Mouse (Mus musculus) erythroblast, embryonic 14.5 days (primary cell): Measurements from ENCODE around the gene Zfp512b. TPM values are rescaled to one million over a fixed set of nuclear protein-coding genes. Genes with fewer than 3 reads are reported as not detected.

Source experiments
- H3K27me3 ChIP-seq: 2 replicates; pipeline ENCODE4 v1.6.1; 2012; ENCODE audit warnings: inconsistent platforms; ENCODE audit not compliant: control insufficient read depth
- H3K36me3 ChIP-seq: 2 replicates; pipeline ENCODE4 v1.6.1; 2012; ENCODE audit warnings: mild to moderate bottlenecking, inconsistent platforms; ENCODE audit not compliant: control insufficient read depth
- H3K4me1 ChIP-seq: 2 replicates; pipeline ENCODE4 v1.6.1; 2012; ENCODE audit warnings: inconsistent platforms; ENCODE audit not compliant: control insufficient read depth
- H3K4me3 ChIP-seq: replicated peaks from 2 replicates; pipeline ENCODE3; 2012; ENCODE audit warnings: moderate library complexity, mild to moderate bottlenecking, inconsistent platforms
- H3K9me3 ChIP-seq: 2 replicates; pipeline ENCODE4 v1.6.1; 2012; ENCODE audit warnings: low read length, inconsistent platforms, mixed read lengths; ENCODE audit not compliant: control insufficient read depth
- GATA1 ChIP-seq: IDR thresholded peaks from 2 replicates; pipeline ENCODE4 v1.6.1; 2012; ENCODE audit warnings: low read length, inconsistent platforms, mixed read lengths
- TAL1 ChIP-seq: IDR thresholded peaks from 3 replicates; pipeline ENCODE4 v1.6.1; 2012; ENCODE audit warnings: low read length, inconsistent platforms, mixed read lengths
- polyA plus RNA-seq: library from polyadenylated mRNA; stranded (reverse); fragments of >175 nt; gene quantifications from 2 replicates; pipeline ENCODE4 v1.2.3, GENCODE M21; 2012

Zfp512b gene
- 0.22 and 0.24 TPM in 2 replicates for polyA plus RNA-seq

DNA sequence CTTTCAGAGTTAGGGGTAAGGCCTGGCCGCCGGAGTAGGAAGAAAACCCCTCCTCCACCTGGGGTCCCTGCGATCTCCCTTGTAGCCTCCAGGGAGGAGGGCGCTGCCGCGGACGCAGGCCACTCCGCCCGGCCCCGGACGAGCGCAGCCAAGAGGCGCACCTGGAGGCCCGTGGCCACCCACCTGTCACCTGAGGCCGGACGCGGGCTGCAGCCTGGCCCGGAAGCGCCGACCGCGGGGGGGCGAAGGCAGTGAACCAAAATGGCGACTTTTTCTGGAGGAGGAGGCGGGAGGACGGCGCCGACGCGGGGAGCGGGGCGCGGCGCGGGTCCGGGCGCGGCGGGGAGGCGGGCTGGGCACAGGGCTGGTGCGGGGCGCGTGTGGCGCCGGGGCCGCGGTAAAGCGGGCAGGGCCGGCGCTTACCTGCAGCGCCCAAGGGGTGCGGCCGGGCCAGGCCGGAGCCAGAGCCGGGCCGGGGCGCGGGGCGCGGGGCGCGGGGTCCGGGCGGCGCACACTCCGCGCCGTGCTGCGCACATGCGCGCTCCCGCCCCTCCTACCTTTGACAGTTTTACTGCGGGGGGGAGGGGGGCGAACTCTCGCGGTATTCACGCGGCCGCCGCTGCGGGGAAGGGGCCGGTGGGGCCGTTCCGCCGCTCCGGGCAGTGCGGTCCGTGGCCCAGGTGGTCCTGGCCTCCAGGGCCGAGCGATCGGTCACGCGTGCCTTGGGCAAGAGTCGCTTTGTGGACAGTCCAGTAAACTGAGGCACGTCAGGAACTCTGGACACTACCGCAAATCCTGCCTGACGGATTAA lies at the start of gene Zfp512b:
Gene Zfp512b, minus strand, starts transcription at position 573 of the 811 bp plus-strand sequence.
- Histone ChIP-seq H3K9me3 (no peaks in the 10 kb centered on the region), H3K27me3 (peaks cover 12% of the 10 kb centered on the region), H3K4me3 (peak within 1 kb of the TSS; percentile 81), H3K4me1 (peaks cover 49% of the 10 kb centered on the region), H3K36me3 (peaks cover 33% of the 10 kb centered on the region)
- TF ChIP-seq GATA1: no peak
- TF ChIP-seq TAL1: no peak

DNA sequence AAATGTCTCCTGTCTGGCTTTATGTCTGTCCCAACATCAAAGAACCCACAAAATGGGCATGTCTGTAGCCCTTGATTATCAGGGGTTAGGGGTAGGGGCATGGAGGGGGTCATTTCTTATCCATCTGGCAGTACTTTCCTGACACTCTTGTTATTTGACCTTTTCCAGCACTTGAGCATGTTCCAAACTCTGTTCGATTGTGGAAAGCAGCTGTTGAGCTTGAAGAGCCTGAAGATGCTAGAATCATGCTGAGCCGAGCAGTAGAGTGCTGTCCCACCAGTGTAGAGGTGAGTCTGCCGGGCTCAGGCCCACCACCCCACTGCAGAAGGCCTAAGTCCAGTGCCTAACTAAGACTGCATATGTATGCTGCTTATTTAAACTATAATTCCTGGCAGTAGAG lies 43.3 kb upstream of the Zfp512b start:
- Histone ChIP-seq H3K9me3 (no peaks in the 10 kb centered on the region), H3K4me1 (peaks cover 3% of the 10 kb centered on the region), H3K4me3 (no peak overlapping the region), H3K27me3 (no peaks in the 10 kb centered on the region), H3K36me3 (peaks cover 87% of the 10 kb centered on the region)
- TF ChIP-seq GATA1: no peak
- no peak for TF ChIP-seq TAL1

DNA sequence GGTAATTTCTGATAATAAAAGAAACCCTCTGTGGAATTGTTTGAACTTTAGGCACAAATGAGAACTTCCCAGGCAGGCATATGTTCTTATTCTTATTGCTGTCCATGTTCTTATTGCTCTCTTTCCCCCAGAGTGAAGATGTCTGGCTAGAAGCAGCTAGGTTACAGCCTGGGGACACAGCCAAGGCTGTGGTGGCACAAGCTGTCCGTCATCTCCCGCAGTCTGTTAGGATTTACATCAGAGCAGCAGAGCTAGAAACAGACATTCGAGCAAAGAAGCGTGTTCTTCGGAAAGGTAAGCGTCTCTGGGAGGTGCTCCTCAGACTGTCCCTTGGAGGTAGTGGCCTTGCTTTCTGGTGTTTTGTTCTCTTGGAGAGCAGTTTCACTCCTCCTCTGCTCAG lies 40.0 kb upstream of the Zfp512b start:
- H3K4me1 ChIP-seq: no peaks in the 10 kb centered on the region
- H3K4me3 ChIP-seq: no peak overlapping the region
- peaks cover 78% of the 10 kb centered on the region for H3K36me3 ChIP-seq
- TF ChIP-seq TAL1: no peak
- no peaks in the 10 kb centered on the region for H3K9me3 ChIP-seq
- no peaks in the 10 kb centered on the region for H3K27me3 ChIP-seq

DNA sequence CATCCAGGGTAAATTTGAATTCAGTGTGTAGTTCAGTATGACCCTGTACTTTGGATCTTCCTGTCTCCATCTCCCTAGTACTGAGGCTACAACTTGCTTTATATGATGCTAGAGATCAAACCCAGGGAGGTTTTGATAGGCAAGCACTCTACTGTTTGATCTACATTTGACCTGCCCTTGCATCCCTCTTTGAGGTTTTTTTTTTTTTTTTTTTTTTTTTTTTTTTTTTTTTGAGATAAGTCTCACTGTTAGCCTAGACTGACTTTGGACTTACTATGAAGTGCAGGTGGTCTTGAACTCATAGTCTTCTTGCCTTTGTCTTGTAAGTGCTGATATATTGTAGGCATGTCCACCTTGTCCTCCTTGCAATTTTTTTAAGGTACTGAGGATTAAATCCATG lies 35.9 kb upstream of the Zfp512b start:
- Histone ChIP-seq H3K4me3 (no peak overlapping the region), H3K9me3 (no peaks in the 10 kb centered on the region), H3K36me3 (peaks cover 65% of the 10 kb centered on the region), H3K4me1 (peaks cover 3% of the 10 kb centered on the region; the same call in 1 of the 2 replicates), H3K27me3 (no peaks in the 10 kb centered on the region)
- no peak for TF ChIP-seq GATA1

DNA sequence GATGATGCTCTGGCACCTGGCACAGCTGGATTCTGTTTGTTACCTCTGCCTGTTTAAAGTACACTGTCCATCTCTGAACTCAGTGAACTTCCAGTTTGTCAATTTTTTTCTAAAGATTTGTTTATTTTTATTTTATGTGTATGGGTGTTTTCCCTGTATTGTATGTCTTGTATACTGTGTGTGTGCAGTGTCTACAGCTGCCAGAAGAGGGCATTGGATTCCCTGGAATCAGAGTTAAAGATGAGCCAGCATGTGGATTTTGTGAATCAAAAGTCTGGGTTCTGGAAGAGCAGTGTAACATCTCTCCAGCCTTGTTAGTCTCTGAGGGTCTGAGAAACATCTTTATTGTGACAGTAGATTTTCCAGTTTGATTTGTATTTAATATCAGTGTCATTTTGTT lies 30.8 kb upstream of the Zfp512b start:
- TF ChIP-seq GATA1 (no peak), TAL1 (no peak)
- H3K36me3 ChIP-seq: peaks cover 66% of the 10 kb centered on the region
- no peaks in the 10 kb centered on the region for H3K9me3 ChIP-seq
- no peaks in the 10 kb centered on the region for H3K27me3 ChIP-seq
- H3K4me1 ChIP-seq: peaks cover 3% of the 10 kb centered on the region; the same call in 1 of the 2 replicates
- no peak overlapping the region for H3K4me3 ChIP-seq

DNA sequence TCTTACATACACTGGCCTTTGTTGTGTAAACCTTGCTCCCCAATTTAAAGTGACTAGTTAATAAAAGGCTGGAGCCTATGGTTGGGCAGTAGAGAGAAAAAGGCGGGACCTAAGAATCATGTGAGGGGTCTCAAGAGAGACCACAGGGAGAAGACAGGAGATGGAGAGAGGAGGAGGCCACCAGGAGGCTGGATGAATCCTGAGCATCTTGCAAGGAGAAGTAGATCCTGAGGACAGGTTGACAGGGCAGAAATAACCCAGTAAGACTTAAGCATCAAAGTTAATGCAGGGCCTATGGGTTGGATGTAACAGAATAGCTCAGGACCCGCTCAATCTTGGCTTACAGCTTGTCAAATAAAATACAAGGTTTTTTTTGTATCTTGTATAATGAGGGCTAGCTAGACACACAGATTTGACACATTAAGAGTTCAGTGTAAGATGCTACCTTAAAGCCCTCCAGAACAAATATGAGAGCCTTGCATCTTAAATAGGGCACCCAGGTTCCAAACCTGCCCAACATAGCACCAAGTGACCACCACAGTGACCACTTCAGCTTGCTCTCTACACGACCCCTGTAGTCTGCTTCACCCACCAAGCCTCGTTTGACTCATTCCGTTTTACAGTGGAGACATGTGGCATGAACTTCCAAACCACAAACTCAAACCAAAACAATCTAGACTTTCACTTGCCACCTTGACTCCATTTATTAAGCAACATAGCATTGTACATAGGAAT lies 26.3 kb upstream of the Zfp512b start:
- Histone ChIP-seq H3K4me3 (no peak overlapping the region), H3K9me3 (no peaks in the 10 kb centered on the region), H3K36me3 (peaks cover 71% of the 10 kb centered on the region), H3K27me3 (no peaks in the 10 kb centered on the region), H3K4me1 (no peaks in the 10 kb centered on the region)
- TF ChIP-seq TAL1 (no peak), GATA1 (no peak)

DNA sequence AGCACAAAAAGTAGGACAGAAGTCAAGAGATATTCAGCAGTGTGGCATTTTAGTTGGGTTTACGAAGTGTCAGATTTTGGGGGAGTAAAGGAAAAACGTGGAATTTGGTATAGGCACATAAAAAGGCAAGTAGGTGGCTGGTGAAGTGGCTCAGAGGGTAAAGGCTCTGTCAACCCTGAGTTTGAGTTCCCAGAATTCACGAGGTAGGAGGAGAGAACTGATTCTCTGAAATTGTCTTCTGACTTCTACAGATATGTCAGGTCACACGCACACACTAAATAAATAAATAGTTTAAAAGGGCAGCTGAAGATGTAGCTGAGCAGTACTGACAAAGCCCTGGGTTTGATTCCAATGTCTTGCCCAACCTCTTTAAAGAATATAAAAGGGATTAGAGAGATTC lies 9.8 kb upstream of the Zfp512b start:
- peaks cover 53% of the 10 kb centered on the region for H3K4me1 ChIP-seq

DNA sequence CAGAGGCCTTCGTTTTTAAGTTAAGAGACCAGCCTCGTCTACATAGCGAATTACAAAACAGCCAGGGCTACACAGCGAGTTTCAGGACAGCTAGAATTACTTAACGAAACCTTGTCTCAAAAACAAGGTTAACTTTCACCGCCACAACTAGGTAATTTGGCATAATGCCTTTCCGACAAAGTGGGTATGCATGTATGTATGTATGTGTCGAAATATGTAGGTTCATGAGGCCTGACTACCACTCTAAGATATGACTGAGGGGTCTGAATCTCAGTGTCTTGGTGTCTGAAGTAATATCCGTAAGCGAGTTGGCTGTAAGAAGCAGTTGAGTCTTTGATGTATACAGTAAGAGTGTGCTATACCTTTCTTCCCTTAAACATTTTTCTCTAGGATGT lies 9.1 kb upstream of the Zfp512b start:
- peaks cover 4% of the 10 kb centered on the region for H3K36me3 ChIP-seq
- peaks cover 33% of the 10 kb centered on the region for H3K27me3 ChIP-seq
- H3K9me3 ChIP-seq: no peaks in the 10 kb centered on the region; the same call in 1 of the 2 replicates
- peak overlapping the region; percentile 84 for H3K4me3 ChIP-seq
- TF ChIP-seq GATA1 (no peak), TAL1 (no peak)
- peaks cover 57% of the 10 kb centered on the region for H3K4me1 ChIP-seq

More for the DNA sequence above, 9.8 kb upstream of the Zfp512b start:
- TF ChIP-seq TAL1 (no peak), GATA1 (no peak)
- peak overlapping the region; percentile 84 for H3K4me3 ChIP-seq
- H3K27me3 ChIP-seq: peaks cover 28% of the 10 kb centered on the region
- peaks cover 4% of the 10 kb centered on the region for H3K36me3 ChIP-seq
- H3K9me3 ChIP-seq: no peaks in the 10 kb centered on the region; the same call in 1 of the 2 replicates

DNA sequence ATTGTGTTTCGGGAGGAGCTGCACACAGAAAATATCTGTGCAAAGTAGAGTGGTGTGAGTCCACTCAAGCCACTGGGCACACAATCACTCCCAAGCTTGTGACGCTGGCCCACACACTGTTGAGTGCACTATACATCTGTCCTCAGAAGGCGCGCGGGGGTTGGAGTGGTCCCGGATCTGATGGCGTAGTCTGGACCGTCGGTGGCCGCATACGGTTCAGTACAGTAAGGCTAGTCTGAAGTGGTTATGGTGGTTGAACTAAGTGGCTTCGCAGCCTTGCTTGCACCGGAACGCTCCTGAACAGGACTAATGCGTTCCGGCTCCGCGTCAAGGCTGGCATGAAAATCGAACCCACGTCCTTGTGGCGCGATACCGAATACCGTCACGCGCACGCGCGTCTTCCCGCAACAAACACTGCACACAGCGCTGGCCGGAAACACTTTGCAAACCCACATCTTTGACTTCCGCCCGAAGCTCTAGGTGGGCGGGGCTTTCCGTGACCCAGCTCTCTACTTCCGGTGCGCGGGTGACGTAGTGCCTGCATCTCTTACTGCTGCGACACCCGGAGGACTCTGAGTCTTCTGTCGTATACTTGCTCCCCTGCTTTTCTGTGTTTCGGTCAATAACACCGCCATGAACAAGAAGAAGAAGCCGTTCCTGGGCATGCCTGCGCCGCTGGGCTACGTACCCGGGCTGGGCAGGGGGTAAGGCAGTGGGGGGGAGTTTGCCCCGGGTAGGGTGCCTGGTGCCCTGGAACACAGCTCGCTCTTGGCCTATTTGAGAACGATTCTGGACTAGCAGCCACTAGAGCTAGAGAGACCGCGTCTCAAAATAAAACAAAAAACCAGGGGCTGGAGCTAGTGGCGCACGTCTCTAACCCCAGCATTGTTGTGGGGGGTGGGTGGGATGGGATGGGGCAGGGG lies 8.5 kb upstream of the Zfp512b start:
- no peaks in the 10 kb centered on the region; the same call in 1 of the 2 replicates for H3K9me3 ChIP-seq
- no peak for TF ChIP-seq GATA1
- TF ChIP-seq TAL1: no peak
- H3K4me1 ChIP-seq: peaks cover 57% of the 10 kb centered on the region

More for the DNA sequence above, 8.5 kb upstream of the Zfp512b start:
- H3K36me3 ChIP-seq: peaks cover 4% of the 10 kb centered on the region
- peak overlapping the region; percentile 84 for H3K4me3 ChIP-seq
- H3K27me3 ChIP-seq: peaks cover 36% of the 10 kb centered on the region
